Mouse (Mus musculus): ENCODE data around the gene Slc38a3.

GRCm38 (mm10) chr9:107695441-107696105, 26.2 kb upstream of the Slc38a3 start:
- TF ChIP-seq CTCF (IDR thresholded peaks at IDR 0.05; ENCODE audit: insufficient read depth, low read depth, low read length) (no peak), POLR2A (IDR thresholded peaks at IDR 0.05; ENCODE audit: insufficient read depth, low read depth, low read length) (no peak)
